Mouse (Mus musculus) megakaryocyte, embryonic 14.5 days (primary cell): ENCODE data around the gene R3hdm2.

Experiments used
- FLI1 ChIP-seq: IDR thresholded peaks from 2 replicates; pipeline ENCODE4 v1.6.1; 2012; ENCODE audit warnings: low read length, inconsistent platforms, mixed read lengths
- GATA1 ChIP-seq: IDR thresholded peaks from 3 replicates; pipeline ENCODE4 v1.6.1; 2012; ENCODE audit warnings: mixed read lengths, low read length, inconsistent platforms, borderline replicate concordance

- TF ChIP-seq GATA1 (no peak), FLI1 (no peak)
These were observed 27.4 kb upstream of the R3hdm2 start for GRCm38 (mm10) chr10:127352766-127353165.
